Mouse (Mus musculus) heart, adult 2 months (tissue): ENCODE measurements around the gene Syngr1.

Experiments
- CTCF ChIP-seq: fragments of 200-600 bp; IDR thresholded peaks from 2 replicates; pipeline ENCODE4 v1.8.1; 2022; ENCODE audit warnings: antibody characterized with exemption, mild to moderate bottlenecking, moderate library complexity
- EP300 ChIP-seq: fragments of 200-500 bp; IDR thresholded peaks from 2 replicates; pipeline ENCODE4 v1.6.1; 2011; ENCODE audit warnings: low read depth, low read length, control low read depth; ENCODE audit not compliant: insufficient read depth
- POLR2A ChIP-seq: fragments of 200-500 bp; IDR thresholded peaks from 2 replicates; pipeline ENCODE4 v1.6.1; 2011; ENCODE audit warnings: mild to moderate bottlenecking, low read depth, low read length, control low read depth; ENCODE audit not compliant: insufficient read depth

DNA sequence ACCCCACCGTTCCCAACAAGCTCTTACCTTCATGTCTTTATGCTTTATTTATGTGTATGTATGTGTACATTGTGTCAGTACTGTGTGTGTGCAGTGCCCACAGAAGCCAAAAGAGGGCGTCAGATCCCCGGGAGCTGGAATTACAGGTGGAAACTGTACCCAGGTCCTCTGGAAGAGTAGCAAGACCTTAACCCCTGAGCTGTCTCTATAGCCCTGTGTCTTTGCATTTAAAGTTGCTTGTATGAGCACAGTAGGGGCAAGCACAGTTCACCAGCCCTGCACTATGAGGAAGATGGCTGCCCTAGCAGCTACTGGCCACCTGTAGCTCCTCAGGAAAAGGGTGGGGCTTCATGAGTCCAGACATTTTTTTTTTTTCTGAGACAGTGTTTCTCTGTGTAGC, 16.4 kb downstream of the Syngr1 start:
- TF ChIP-seq CTCF (no peak), EP300 (no peak), POLR2A (no peak)
